Mouse (Mus musculus): ENCODE measurements at regions not wholly inside any gene's neighbourhood (a gene's known extent, or its start where the extent isn't known, plus 50 kb on each side); places are given as distances from the start of the nearest gene placed in this dataset.

DNA sequence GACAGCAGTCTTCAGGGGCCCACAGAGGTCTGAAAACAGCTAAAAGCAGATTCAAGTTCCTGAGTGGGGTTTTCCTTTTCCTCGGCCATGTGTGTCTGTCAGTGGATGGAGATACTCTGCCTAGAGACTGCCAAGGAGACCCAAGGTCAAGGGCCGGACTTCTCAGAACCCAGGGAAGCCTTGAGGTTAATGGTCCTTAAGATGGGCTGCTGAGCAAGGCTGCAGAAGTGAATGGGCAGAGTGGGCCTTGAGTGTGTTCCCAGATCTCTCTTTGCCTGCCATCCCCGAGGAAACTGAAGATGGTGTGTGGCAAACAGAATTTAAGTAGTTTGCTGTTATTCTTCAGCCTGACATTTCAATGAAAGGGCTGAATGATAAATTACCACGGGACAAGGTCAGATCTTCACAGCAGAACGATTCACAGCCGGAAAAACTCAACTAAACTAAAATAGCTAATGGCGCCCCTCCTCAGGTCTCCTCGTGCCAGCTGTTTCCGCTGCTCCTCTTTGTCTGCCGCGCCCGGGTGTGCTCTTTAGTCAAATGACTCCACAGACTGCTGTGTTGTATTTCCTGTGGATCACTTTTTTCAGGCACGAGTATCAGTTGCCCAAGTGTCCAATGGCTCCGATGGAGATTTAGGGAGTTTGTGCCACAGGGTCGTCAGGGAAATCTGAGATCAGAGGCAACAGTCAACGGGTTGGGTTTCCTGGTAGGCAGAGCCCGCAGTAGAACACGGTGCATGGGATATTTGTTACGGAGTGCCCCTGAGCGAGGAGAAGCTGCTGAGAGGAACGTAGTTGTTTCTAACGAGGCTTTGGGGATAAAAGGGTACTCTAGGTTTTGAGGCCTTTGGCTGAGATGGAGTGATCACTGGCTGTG, 93.5 kb upstream of the Tut7 start:
- DNase-seq (ENCODE audit: low read depth, low spot score), result no peak

DNA sequence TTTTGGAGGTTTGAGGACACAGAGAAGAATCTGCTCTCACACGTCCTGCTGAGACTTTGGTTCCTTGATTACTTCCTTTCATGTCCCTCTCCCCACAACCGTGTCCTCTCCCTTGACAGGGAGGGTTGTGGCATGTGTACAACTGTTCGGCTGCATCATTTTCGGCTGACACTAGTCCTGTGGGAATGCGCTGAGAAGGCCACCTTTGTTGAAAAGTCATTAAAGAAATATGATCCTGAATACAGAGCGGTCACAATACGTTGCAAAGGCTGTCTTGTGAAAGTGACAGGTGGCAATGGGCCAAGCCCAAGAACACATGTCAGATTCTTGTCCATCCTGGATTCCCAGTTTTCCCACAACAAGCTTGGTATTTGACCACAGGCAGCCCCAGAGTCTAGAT, 92.8 kb upstream of the Tut7 start:
- no peak for DNase-seq (ENCODE audit: low read depth, low spot score)

DNA sequence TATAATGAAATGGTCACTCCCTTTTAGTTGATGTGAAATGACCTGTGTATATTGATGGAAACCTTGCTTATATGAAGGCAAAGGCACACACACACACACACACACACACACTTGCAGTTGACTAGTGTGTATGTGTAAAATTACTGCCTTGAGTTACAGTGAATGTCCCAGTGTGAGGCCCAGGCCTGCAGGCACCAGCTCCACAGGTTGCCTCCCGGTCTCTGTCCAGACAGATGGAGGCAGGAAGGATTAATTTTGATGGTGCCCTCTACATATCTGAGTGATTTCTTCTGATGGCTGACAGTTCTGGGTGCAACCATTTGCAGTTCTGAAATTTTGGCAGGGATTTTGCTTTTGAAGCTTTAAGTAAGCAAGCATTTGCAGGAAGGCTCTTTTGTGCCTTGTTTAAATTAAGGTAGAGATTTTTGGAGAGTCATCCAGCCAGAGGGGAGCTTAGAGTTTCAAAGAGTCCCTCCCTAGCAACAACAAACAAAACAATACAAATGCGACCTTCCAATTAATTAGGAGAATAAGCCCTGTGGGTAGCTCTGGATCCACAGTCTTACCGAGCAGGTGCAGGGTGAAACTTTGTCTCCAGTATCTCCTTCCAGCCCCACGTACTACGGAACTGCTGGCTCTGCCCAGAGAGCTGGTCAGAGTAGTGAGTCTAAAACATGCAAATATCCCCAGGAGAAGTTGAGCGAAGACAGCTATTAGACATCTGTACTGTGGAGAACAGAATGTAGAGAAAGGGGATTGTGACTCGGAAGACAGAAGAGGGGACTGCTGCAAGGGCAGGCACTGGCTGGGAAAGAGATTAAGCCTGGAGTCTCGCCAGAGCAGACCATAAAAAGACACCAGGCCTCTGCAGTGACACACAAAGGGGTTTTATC, 87.5 kb upstream of the Tut7 start:
- no peak for DNase-seq (ENCODE audit: low read depth, low spot score)

DNA sequence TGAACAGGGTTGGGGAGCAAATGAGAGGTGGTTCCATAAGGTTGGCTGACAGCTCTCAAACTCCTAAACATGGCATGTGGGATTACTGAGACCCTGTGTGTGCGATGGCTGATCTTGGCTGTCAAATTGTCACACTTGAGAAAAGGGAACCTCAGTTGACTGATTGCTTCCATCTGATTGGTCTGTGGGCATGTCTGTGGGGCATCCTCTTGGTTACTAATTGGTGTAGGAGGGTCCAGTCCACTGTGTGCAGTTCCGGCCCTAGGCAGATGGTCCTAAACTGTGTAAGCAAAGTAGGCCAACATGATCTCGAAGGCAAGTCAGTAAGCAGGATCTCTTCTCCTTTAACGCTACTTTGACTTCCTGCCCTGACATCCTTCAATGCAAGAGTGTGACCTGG, 86.5 kb upstream of the Tut7 start:
- no peak for DNase-seq (ENCODE audit: low read depth, low spot score)

DNA sequence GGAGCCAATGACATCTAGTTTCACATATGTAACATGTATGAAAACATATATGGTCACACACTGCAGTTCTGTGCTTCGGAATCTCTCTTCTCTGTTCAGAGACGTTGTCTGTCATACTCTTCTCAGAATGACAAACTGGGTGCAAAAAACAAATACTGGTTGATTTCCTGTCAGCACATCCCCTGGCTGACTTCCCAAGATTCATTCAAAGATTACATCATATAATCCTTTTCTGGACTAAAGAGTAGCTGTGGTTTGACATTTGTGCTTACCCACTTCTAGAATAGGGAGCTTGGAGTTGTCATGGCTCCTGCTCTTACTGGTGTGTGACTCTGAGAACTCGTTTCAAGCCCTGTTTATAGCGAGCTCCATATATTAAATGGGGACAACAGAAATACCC, 85.8 kb upstream of the Tut7 start:
- DNase-seq (ENCODE audit: low read depth, low spot score), result no peak

DNA sequence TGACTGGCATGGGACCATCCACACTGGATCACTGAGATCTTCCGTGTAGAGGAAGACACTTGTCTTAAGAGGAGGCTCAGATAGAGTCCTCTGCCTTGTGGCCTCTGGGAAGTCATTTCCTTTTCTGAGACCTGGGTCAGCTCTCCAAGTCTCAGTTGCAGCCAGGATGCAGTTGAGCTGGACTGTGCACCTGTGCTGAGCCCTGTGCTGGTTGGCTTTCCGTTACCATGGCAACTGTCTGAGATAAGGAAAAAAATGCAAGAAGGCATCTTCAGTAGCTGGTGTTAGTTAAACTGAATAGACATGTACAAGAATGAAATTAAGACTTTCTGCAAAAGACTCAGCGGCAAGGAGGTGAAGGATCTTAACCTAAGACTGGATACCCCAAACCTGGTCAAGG, 82.5 kb upstream of the Tut7 start:
- DNase-seq (ENCODE audit: low read depth, low spot score), result no peak

DNA sequence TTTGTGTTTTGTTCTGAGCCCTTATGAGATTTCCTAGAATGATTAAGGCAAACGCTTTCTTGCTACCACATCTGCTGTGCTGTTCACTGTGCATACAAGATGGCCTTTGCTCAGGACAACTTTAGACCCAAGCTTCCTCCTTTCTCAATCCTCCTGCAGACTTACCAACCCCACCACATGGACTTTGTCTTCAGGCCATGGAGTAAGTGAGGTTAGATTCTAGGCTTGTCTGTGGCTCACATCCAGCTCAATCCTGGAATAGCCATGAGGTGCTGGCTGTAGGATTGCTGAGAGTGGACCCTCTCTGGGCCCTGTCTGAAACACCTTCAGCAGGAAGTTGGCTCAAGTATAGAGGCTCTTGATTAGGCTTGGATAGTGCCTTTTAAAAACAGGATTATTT, 81.5 kb upstream of the Tut7 start:
- DNase-seq (ENCODE audit: low read depth, low spot score), result no peak

- DNase-seq (ENCODE audit: low read depth, low spot score), result no peak
These were observed 76.6 kb upstream of the Tut7 start for GRCm38 (mm10) chr13:59899521-59899920.

GRCm38 (mm10) chr13:59895754-59896153, 72.8 kb upstream of the Tut7 start:
- DNase-seq (ENCODE audit: low read depth, low spot score), result no peak

DNA sequence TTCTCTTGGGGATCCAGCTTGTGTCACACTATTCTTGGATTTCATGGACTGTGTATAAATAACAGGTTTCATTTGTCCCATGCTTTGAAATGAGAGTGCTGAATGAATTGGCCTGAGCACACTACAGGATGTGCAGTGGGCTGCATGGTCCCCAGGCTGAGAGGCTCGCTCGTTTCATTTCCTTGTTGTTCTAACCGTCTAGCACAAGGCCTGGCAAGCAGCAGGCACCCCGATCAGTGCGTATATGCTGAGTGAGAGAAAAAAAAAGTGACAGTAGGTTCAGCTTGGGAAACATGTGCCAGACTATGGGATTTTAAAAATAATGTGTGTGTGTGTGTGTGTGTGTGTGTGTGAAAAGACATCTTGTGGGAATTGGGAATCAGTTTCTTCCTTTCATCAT, 71.1 kb upstream of the Tut7 start:
- no peak for DNase-seq (ENCODE audit: low read depth, low spot score)

DNA sequence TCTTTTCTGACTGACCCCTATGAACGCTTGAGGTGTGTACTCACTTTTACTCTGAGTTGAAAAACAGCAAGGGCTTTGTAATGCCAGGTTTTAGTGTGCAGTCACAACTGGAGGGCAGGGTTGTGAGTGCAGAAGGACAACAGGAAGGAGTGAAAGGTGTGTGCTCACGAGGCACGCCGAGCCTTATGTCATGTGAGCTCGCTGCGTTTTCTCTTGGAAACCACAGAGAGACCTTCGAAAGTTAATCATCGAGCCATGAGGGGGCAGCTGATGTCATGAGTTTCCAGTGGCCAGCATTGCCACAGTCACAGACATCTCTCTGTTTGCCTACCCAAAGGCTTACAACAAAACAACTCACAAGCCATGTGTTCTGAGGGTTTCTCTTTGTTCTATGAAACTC, 70.0 kb upstream of the Tut7 start:
- DNase-seq (ENCODE audit: low read depth, low spot score), result no peak

- DNase-seq (ENCODE audit: low read depth, low spot score), result no peak
These were observed 69.4 kb upstream of the Tut7 start for GRCm38 (mm10) chr13:59892340-59892739.

- DNase-seq (ENCODE audit: low read depth, low spot score), result no peak
These were observed 68.8 kb upstream of the Tut7 start for GRCm38 (mm10) chr13:59891737-59892136.

GRCm38 (mm10) chr13:59889468-59890117, 66.6 kb upstream of the Tut7 start:
- no peak for DNase-seq (ENCODE audit: low read depth, low spot score)

DNA sequence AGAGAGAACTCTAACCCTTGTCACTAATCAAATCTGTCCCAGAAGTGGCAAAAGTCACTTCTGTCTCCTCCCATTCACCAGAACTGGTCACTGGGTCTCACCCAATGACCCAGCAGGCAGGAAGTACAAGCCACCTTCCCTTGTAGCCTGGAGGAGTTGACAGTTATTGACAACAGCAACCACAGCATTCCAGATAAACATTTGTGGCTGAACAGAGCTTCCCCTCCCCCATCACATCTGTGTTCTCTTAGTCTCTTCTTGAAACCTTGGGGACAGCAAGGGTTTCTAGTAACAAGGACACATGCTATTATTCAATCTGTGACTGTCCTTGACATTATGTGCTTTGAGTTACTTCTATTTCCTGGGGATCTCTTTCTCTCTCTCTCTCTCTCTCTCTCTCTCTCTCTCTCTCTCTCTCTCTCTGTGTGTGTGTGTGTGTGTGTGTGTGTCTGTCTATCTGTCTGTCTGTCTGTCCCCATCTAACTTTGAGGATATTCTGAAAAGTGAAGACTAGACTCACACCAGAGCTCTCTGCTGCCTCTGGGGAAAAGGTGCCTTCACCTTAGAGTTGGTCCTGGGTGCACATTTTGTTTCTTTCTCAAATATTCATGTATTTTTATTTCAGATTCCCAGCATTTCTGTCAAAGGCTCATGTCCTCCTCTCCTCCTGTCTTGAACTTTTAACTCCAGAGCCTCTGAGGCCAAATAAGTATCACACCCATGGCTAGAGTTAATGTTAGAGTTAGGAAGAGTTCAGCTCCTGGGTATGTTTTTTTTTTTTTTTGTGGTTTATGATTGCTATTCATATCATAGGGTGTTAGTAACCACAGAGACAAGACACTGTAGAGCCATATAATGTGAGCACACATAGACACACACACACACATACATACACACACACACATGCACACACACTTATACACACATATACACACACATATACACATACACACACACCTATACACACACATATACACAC, 65.4 kb upstream of the Tut7 start:
- DNase-seq (ENCODE audit: low read depth, low spot score), result no peak

DNA sequence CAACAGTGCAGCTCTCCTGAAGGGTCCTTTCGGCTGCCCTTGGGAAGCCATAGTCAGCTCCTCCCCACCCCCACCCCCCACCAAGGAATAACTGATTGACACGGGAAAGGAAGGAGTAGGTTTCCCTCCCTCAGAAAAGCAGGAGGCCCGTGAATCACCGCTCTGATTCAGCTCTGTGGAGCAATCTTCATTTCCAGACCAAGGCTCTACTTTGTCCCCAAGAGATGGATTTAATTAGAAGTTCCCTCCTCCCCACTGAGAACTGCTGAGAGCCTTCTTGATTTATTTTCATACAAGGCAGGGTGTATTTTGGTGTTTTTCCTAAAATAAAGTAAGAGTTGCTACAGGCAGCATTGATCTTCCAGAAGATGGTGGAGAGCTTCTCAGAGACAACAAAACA, 64.4 kb upstream of the Tut7 start:
- DNase-seq (ENCODE audit: low read depth, low spot score), result no peak

DNA sequence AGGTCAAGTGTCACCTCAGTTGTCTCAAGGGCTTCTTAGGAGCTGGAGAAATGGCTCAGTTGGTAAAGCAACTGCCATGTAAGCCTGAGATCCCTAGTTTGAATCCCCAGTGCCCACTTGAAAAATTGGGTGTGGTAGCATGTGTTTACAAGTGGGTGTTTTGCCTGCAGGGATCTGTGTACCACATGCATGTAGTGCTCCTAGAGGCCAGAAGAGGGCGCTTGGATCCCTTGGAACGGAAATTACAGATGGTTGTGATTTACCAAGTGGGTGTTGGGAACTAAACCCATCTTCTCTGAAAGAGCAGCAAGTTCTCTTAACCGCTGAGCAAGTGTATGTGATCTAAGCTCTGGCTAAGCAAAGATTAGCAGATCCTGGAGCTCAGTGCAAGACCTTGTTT, 63.6 kb upstream of the Tut7 start:
- DNase-seq (ENCODE audit: low read depth, low spot score), result peak; percentile 2

- DNase-seq (ENCODE audit: low read depth, low spot score), result no peak
These were observed 59.2 kb upstream of the Tut7 start for GRCm38 (mm10) chr13:59881989-59882784.

DNA sequence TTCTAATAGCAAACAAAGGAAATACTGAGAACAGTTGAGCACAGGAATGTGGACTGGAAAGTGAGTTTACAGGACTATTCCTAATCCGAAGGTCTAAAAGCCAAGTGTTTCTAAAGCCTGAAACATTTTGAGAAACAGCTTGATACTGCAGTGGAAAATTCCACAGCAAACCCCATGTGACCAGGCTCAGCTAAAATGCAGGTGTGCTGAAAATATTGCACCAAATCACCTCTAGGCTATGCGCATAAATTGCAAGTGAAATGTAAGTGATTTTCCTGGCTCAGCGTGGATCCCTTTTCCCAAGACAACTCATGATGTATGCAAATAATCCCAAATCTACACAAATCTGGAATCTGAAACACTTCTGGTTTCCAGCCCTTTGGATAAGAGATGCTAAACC, 57.1 kb upstream of the Tut7 start:
- DNase-seq (ENCODE audit: low read depth, low spot score), result no peak

GRCm38 (mm10) chr13:59875637-59876036, 52.7 kb upstream of the Tut7 start:
- no peak for DNase-seq (ENCODE audit: low read depth, low spot score)
